Mouse (Mus musculus) neural tube, embryonic 15.5 days (tissue): Measurements from ENCODE around the gene BC049715. TPM values are rescaled to one million over a fixed set of nuclear protein-coding genes. Genes with fewer than 3 reads are reported as not detected.
"Not testable (repeated sequence)": the region's sequence is repeated elsewhere in the genome, so short reads cannot be mapped to it uniquely, and the experiment has no call there.

Source experiments
- ATAC-seq: fragments of 200-750 bp; cut with Nextera tagmentation; 2 replicates; pipeline ENCODE4 v1.8.0; 2017; ENCODE audit warnings: mild to moderate bottlenecking, moderate TSS enrichment, moderate library complexity; ENCODE audit not compliant: low FRiP score
- H3K27ac ChIP-seq: fragments of 300-500 bp; sonication (generic); replicated peaks from 2 replicates; pipeline ENCODE4 v1.5.1; 2015; ENCODE audit warnings: mild to moderate bottlenecking, inconsistent platforms
- H3K27me3 ChIP-seq: fragments of 300-500 bp; sonication (generic); replicated peaks from 2 replicates; pipeline ENCODE4 v1.6.1; 2015; ENCODE audit warnings: inconsistent platforms
- H3K36me3 ChIP-seq: fragments of 300-500 bp; sonication (generic); 2 replicates; pipeline ENCODE4 v1.6.1; 2015; ENCODE audit warnings: inconsistent platforms
- H3K4me1 ChIP-seq: fragments of 300-500 bp; sonication (generic); 2 replicates; pipeline ENCODE4 v1.6.1; 2015; ENCODE audit warnings: inconsistent platforms
- H3K4me2 ChIP-seq: fragments of 300-500 bp; sonication (generic); 2 replicates; pipeline ENCODE4 v1.6.1; 2015; ENCODE audit warnings: inconsistent platforms, mild to moderate bottlenecking, moderate library complexity
- H3K4me3 ChIP-seq: fragments of 300-500 bp; sonication (generic); replicated peaks from 2 replicates; pipeline ENCODE4 v1.5.1; 2015; ENCODE audit warnings: mild to moderate bottlenecking, inconsistent platforms
- H3K9ac ChIP-seq: fragments of 300-500 bp; sonication (generic); replicated peaks from 2 replicates; pipeline ENCODE4 v1.6.1; 2015; ENCODE audit warnings: mild to moderate bottlenecking, inconsistent platforms
- H3K9me3 ChIP-seq: fragments of 300-500 bp; sonication (generic); replicated peaks from 2 replicates; pipeline ENCODE4 v1.6.1; 2016; ENCODE audit warnings: inconsistent platforms
- WGBS: fragments of 180-500 bp; shearing (Covaris S2); methylation state at CpG from one replicate; pipeline ENCODE4 v1.1.7; 2015; ENCODE audit warnings: mixed read lengths; 5-methylcytosine and 5-hydroxymethylcytosine counted together
- polyA plus RNA-seq: library from polyadenylated mRNA; unstranded; fragments of >200 nt; fragmentation: Nextera tagmentation; extraction: Ambion mirVana; gene quantifications from 2 replicates; pipeline ENCODE4 v1.2.1, GENCODE M21; 2015

The BC049715 gene
- 1.5 and 2.8 TPM in 2 replicates for polyA plus RNA-seq

- Histone ChIP-seq H3K36me3 (peaks cover 24% of the 10 kb centered on the region), H3K4me1 (peaks cover 12% of the 10 kb centered on the region), H3K27me3 (no peaks in the 10 kb centered on the region; the same call in 1 of the 2 replicates), H3K9ac (peak within 1 kb of the TSS; percentile 98), H3K4me3 (peak within 1 kb of the TSS; percentile 99), H3K9me3 (no peaks in the 10 kb centered on the region), H3K4me2 (peak within 1 kb of the TSS; percentile 73), H3K27ac (peak within 1 kb of the TSS; percentile 96)
- peak; percentile 18; the same call in 1 of the 2 replicates for ATAC-seq
- WGBS: 0% methylated on average over 34 of the region's 34 CpGs
These were observed at the start of gene BC049715 for GRCm38 (mm10) chr6:136827516-136827880. Gene BC049715 (plus strand): TSS chr6:136827626.

DNA sequence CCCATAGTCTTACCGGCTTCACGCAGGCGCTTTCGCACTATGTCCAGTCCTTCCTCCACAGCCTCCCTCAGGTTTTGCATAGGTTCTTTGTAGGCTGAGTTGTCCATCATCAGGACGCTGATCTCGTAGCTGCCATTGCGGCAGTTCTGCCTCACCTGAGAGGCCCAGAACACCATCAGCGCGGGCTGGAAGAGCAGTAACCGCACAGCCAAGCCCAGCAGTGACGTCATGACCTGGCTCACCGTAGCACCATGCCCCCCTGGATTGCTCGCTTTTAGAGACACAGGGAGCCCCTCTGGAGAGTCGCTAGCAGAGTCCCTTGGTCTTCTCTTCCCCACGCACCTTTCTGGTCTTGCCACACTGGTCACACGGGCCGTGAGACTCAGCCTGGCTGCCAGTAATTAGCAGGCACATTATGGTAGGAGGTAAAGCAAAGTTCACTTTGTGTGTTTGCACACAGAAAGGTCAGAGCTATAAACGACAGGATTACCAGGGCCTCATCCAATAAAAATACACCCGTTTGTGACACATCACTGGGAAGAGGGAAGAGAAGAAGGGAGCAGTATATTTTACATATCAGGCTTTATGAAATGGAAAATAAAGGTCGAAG is 45.9 kb upstream of the BC049715 start, which contains the start of gene Gucy2c:
Gene Gucy2c, minus strand, starts transcription at position 389 of the 610 bp plus-strand sequence.
- Histone ChIP-seq H3K4me1 (no peaks in the 10 kb centered on the region), H3K9ac (no peak within 1 kb of the TSS), H3K4me2 (no peak within 1 kb of the TSS), H3K9me3 (no peaks in the 10 kb centered on the region), H3K36me3 (no peaks in the 10 kb centered on the region), H3K4me3 (no peak within 1 kb of the TSS), H3K27ac (no peak within 1 kb of the TSS), H3K27me3 (no peaks in the 10 kb centered on the region)
- whole genome bisulfite sequencing: 75% methylated on average over 20 of the region's 20 CpGs
- ATAC-seq: no peak

GRCm38 (mm10) chr6:136782146-136782545 is 45.3 kb upstream of the BC049715 start:
- H3K9ac ChIP-seq: no peak overlapping the region
- no peaks in the 10 kb centered on the region for H3K9me3 ChIP-seq
- H3K4me1 ChIP-seq: no peaks in the 10 kb centered on the region
- no peak overlapping the region for H3K4me3 ChIP-seq
- no peaks in the 10 kb centered on the region for H3K36me3 ChIP-seq
- no peak for ATAC-seq
- H3K4me2 ChIP-seq: no peak overlapping the region
- H3K27ac ChIP-seq: no peak overlapping the region
- WGBS: 83% methylated on average over 12 of the region's 12 CpGs
- H3K27me3 ChIP-seq: no peaks in the 10 kb centered on the region

GRCm38 (mm10) chr6:136782761-136783160 is 44.7 kb upstream of the BC049715 start:
- no peaks in the 10 kb centered on the region for H3K9me3 ChIP-seq
- no peak overlapping the region for H3K4me2 ChIP-seq
- no peak overlapping the region for H3K4me3 ChIP-seq
- no peaks in the 10 kb centered on the region for H3K4me1 ChIP-seq
- no peak for ATAC-seq
- no peak overlapping the region for H3K27ac ChIP-seq
- no peaks in the 10 kb centered on the region for H3K27me3 ChIP-seq
- no peaks in the 10 kb centered on the region for H3K36me3 ChIP-seq
- no peak overlapping the region for H3K9ac ChIP-seq
- WGBS: 81% methylated on average over 9 of the region's 9 CpGs

GRCm38 (mm10) chr6:136789391-136789971 is 37.9 kb upstream of the BC049715 start:
- Histone ChIP-seq H3K36me3 (no peaks in the 10 kb centered on the region), H3K4me1 (peaks cover 15% of the 10 kb centered on the region; the same call in 1 of the 2 replicates), H3K9me3 (no peaks in the 10 kb centered on the region), H3K4me2 (no peak overlapping the region), H3K27me3 (no peaks in the 10 kb centered on the region), H3K4me3 (no peak overlapping the region), H3K9ac (no peak overlapping the region), H3K27ac (no peak overlapping the region)
- no peak for ATAC-seq
- WGBS: 82% methylated on average over 5 of the region's 5 CpGs

DNA sequence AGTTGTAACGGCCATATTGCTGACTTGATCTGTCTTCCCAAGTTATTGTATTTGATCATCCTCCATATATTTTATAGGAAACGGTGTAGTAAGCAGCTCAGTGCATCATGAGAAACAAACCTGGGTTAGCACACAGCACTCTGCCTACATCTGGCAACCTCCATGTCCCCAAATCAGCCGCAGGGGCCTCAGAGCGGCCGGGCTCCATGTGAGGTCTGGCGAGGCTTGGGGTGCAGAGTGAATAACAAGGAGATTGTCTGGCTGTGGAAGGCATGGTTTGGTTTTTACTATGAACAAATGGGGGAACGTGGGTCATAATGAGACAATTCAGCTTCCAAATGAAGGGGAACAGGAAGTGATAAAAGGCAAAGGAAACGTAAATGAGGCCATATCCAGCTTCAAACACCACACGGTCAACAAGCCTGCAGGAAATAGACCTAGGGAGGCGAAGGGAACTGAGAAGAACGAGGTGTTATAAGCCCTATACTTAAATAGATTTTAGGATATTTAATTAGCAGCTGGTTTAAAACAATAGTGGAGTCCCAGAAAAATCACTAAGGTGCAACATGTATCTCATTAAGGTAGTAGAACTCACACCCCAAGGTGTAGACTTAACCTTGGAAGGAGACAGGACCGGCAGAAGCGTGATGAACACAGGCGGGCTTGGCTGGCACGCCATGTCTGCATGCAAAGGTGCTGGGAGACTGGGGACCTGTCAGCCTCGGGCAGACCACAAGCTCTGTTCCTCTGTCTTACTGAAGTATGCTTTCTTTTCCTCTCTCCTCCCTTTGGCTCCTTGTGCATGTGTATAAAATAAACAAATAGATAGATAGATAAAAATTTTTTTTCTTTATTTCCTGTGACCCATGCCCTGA is 34.3 kb upstream of the BC049715 start:
- peak overlapping the region; percentile 63 for H3K4me2 ChIP-seq
- no peaks in the 10 kb centered on the region for H3K36me3 ChIP-seq
- H3K27me3 ChIP-seq: no peaks in the 10 kb centered on the region
- no peak overlapping the region for H3K27ac ChIP-seq
- H3K9ac ChIP-seq: no peak overlapping the region
- peak overlapping the region; percentile 30; the same call in 1 of the 2 replicates for H3K4me3 ChIP-seq
- WGBS: 24% methylated on average over 16 of the region's 16 CpGs
- ATAC-seq: no peak
- H3K9me3 ChIP-seq: no peaks in the 10 kb centered on the region
- peaks cover 19% of the 10 kb centered on the region; the same call in 1 of the 2 replicates for H3K4me1 ChIP-seq

GRCm38 (mm10) chr6:136793831-136794525 is 33.4 kb upstream of the BC049715 start:
- no peaks in the 10 kb centered on the region for H3K27me3 ChIP-seq
- H3K36me3 ChIP-seq: no peaks in the 10 kb centered on the region
- H3K4me2 ChIP-seq: peak overlapping the region; percentile 63
- H3K4me1 ChIP-seq: peaks cover 19% of the 10 kb centered on the region; the same call in 1 of the 2 replicates
- H3K9me3 ChIP-seq: no peaks in the 10 kb centered on the region
- peak overlapping the region; percentile 30 for H3K4me3 ChIP-seq
- under 1% methylated on average over 22 of the region's 24 CpGs for whole genome bisulfite sequencing
- no peak for ATAC-seq
- no peak overlapping the region for H3K27ac ChIP-seq
- 0 out of 2 replicates have a peak overlapping the region, but pooled peaks have one; percentile 14 for H3K9ac ChIP-seq

DNA sequence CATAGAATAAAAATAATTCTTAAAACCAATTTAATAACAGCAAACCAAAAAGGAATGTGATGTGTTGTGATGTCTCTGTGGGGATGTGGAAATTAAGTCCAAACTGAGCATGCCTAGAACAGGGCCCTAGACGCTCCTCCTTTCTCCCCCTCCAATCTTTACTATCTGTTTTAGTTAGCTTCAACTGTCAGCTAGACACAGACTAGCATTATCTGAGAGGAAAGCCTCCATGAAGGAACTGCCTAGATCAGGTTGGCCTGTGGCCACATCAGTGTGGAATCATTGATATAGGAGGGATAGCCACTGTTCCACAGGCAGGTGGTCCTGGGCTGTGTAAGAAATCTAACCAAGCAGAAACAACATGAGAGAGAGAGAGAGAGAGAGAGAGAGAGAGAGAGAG is 32.3 kb upstream of the BC049715 start:
- Histone ChIP-seq H3K4me3 (no peak overlapping the region), H3K4me1 (peaks cover 19% of the 10 kb centered on the region; the same call in 1 of the 2 replicates), H3K4me2 (no peak overlapping the region), H3K9ac (no peak overlapping the region), H3K36me3 (no peaks in the 10 kb centered on the region), H3K9me3 (no peaks in the 10 kb centered on the region), H3K27me3 (no peaks in the 10 kb centered on the region), H3K27ac (no peak overlapping the region)
- no peak for ATAC-seq
- 78% methylated on average over 1 of the region's 1 CpGs for WGBS

DNA sequence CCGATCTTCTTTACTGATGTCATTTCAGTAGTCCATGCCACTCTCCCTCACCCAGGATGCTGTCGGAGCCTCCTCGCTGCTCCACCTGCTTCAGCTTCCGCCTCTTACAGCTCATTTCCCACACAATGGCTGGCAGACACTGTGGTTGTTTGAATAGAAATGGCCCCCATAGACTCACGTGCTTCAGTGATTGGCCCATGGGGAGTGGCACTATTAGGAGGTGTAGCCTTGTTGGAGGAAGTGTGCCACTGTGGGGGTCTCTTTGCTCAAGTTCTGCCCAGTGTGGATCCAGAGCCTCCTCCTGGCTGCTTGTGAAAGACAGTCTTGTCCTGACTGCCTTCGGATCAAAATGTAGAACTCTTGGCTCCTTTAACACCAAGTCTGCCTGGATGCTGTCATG is 31.6 kb upstream of the BC049715 start:
- no peak for ATAC-seq
- Histone ChIP-seq H3K27me3 (no peaks in the 10 kb centered on the region), H3K27ac (no peak overlapping the region), H3K36me3 (no peaks in the 10 kb centered on the region), H3K9me3 (no peaks in the 10 kb centered on the region), H3K4me3 (no peak overlapping the region), H3K4me2 (no peak overlapping the region), H3K9ac (no peak overlapping the region), H3K4me1 (peaks cover 19% of the 10 kb centered on the region; the same call in 1 of the 2 replicates)
- WGBS: 39% methylated on average over 6 of the region's 6 CpGs

GRCm38 (mm10) chr6:136797874-136798693 is 29.3 kb upstream of the BC049715 start:
- H3K27me3 ChIP-seq, H3K9me3 ChIP-seq, H3K4me3 ChIP-seq, H3K9ac ChIP-seq, ATAC-seq, H3K36me3 ChIP-seq, H3K27ac ChIP-seq, H3K4me2 ChIP-seq: not testable (repeated sequence)
- WGBS: 88% methylated on average over 3 of the region's 3 CpGs
- peaks cover 20% of the 10 kb centered on the region for H3K4me1 ChIP-seq
